Mouse (Mus musculus) ES-CJ7 (cell line): ENCODE measurements around the gene Prdx6.
A peak's percentile ranks its signal among the peaks of the same experiment; 100 is the strongest.
"Not testable (repeated sequence)": the region's sequence is repeated elsewhere in the genome, so short reads cannot be mapped to it uniquely, and the experiment has no call there.

Experiments
- DNase-seq: peaks from one replicate; pipeline ENCODE4 v3.0.0; 2011; ENCODE audit warnings: low read depth, low spot score

The Prdx6 gene

DNA sequence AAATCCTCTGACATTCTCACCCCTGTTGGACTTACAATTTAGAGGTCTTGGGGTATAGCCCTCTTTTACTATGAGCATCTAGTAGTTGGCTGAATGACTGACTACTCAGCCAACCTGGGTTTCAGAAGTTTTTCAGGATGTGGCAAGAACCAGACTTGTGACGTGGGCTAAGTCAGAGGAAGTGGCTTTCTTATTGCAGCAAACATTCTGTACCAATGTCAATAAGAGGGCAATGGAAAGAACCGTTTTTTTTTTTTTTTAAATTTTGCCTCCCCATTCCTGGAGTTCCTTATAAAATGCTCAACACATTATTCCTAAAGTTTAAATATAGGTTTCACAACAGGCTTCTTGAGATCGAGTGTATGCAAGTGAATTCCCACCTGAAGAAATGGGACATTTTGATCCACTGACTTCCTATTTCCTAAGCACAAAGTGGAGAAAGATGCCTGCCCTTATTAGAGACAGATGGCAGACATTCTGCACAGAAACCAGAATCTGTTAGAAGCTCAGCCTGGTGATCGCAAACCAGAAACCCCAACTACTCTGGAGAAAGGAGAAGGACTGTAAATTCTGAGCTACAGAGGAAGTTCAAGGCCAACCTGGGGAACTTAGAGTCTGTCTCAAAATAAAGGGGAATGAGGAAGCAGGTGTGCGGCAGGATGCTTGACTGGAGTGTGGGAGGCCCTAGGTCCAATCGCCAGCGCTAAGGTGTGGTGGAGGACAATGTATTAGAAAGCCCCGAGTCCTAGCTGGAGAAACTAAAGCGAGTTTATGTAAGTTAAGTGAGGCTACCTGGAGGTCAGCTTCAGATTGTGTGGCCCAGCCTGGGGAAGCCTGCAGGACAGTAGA is 622 bp upstream of the Prdx6 start:
- no peak for DNase-seq

DNA sequence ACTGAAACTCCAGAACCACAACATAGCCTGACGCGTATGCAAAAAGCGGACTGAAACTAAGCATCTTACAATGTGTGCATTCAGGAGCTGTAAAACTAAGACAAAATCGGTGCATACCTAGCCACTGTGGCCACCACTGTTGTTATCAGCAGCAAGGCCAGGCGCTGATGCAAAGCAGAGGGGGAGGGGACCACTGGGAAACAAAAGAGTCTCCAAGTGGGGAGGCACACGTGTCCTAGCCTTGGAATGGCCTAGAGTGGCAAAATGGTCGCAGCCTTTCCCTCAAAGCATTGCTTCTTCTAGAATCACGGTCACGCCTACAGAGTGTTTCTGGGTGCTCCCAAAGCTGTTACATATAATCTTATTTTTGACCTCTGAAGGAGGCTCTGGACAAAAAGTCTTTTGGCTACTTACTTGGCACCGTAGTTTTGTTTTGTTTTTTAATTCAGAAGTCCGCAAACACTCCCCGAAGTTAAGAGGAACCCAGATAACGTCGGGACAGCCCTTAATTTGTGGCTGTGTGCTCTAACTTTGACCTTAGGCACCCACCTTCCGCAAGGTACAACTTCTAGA is 902 bp downstream of the Prdx6 start:
- peak; percentile 87 for DNase-seq

- DNase-seq, result no peak
Measured at GRCm38 (mm10) chr1:161249442-161249841, 1.6 kb downstream of the Prdx6 start.

GRCm38 (mm10) chr1:161248685-161249084 is 2.3 kb downstream of the Prdx6 start:
- DNase-seq, result peak; percentile 52

- peak; percentile 93 for DNase-seq
Measured at GRCm38 (mm10) chr1:161247643-161248580, 3.1 kb downstream of the Prdx6 start.

DNA sequence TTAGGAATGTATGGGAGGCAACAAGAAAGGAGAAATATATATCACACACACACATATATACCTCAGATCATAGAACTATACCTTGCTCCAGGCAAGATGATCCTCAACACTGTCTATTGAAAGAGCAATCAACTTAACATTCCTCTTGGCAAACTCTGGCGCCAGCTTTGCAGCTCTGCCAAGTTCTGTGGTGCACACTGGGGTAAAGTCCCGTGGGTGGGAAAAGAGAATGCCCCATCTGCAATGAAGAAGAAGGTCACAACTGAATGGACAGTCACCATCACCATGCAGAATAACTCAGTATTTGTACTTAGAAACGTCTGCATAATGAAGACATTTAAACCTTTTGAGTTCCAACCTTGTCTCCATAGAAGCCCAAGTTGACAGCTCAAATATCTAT is 3.8 kb downstream of the Prdx6 start:
- no peak for DNase-seq

DNA sequence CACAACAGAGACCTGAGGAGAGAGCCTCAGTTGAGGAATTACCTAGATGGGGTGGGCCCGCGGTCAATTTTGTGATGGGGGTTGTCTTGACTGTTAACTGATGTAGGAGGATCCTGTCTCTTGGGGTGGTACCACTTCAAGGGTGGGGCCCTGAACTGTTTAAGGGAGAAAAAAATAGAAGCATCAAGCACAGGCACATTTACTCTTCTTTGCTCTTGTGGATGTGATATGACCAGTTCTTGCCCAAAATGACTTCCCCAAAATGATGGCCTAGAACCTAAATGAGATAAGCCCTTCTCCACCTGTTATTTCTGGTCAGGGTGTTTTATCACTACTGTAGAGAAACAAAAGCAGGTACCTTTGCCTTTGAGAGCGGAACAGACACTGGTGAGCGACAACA is 13.3 kb downstream of the Prdx6 start:
- peak; percentile 34 for DNase-seq

DNA sequence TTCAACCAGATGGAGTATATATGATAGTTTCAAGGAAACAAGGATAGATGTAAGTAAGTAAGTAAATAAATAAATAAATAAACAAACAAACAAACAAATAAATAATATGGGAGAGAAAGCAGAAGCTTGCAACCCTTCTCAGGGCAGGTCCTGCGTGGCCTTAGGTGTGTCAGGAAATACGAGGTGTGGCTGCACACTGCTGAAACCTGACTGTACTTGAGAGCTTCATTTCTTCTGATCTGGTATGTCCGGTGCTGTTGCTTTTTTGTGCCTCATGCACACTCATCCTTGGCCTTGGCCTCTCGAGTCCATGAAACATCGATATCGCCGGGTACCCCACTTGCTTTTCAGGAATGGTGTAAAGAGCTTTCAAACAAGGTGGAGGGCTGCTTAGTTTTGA is 13.7 kb downstream of the Prdx6 start:
- peak; percentile 43 for DNase-seq

- no peak for DNase-seq
Measured at GRCm38 (mm10) chr1:161233226-161233839, 17.7 kb downstream of the Prdx6 start.

DNA sequence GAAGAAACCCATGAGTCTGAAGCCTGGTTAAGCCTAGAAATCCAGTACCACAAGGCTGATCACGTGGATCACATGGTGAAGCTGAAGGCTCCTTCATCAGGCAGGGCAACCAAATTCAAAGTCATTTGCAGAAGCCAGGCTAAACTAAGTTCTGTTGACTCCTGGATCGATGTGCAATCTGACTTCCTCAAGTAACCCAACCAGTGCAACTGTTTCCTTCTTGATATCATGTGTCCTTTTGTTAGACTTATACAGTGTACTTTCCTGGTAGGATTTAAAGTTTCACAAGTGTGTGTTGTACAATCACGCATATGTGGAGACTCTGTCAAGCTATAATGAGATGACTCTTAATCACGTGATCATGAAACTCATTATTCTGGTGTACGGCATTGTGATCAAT is 18.8 kb downstream of the Prdx6 start:
- DNase-seq, result no peak

DNA sequence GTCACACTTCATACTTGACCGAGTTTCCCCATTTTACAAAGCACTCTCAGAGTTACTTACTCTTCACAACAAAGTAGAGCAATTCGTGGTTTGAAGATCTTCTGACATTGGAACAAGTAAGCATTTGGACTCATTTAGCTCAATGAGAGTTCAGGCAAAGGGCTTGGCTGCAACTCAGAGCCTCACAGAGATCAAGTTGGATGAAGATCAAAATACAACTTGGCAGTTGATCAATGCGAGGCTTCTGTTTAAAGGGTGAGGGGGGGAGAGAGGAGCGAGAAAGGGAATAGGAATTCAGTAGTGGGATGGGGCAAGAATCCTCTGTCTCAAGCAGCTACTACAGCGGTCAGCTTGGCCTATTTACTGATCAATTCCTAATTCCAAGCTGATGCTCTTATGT is 26.2 kb downstream of the Prdx6 start:
- no peak for DNase-seq

- DNase-seq, result no peak
Measured at GRCm38 (mm10) chr1:161219816-161220215, 31.2 kb downstream of the Prdx6 start.

DNA sequence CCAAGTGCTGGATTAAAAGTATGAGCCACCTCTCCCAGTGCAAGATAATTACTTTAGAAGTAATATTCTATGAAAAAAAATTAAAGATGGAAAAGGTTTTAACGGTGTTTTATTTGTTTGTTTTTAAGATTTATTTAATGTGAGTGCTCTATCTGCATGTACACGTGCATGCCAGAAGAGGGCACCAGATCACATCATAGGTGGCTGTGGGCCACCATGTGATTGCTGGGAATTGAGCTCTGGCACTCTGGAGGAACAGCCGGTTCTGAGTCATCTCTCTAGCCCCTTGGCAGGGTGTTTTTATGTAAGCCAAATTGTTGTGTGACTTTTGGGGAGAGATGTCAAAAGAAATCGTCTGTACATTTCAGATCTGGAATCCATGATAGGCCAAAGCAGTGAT is 36.6 kb downstream of the Prdx6 start:
- DNase-seq, result peak; percentile 86

- DNase-seq, result no peak
Measured at GRCm38 (mm10) chr1:161199856-161200255, 51.2 kb downstream of the Prdx6 start.

DNA sequence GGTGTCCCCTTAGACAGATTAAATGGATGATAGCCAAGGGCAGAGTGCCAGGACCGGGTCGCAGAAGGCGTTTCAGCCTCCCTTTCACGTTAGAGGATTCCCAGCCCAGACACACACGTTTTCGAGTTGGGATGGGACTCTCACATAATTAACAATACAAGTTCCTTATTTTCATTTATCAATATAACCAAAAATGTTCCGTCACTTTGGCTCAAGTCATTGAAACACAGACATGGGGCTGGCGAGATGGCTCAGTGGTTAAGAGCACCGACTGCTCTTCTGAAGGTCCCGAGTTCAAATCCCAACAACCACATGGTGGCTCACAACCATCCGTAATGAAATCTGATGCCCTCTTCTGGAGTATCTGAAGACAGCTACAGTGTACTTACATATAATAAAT is 54.7 kb downstream of the Prdx6 start:
- not testable (repeated sequence) for DNase-seq

DNA sequence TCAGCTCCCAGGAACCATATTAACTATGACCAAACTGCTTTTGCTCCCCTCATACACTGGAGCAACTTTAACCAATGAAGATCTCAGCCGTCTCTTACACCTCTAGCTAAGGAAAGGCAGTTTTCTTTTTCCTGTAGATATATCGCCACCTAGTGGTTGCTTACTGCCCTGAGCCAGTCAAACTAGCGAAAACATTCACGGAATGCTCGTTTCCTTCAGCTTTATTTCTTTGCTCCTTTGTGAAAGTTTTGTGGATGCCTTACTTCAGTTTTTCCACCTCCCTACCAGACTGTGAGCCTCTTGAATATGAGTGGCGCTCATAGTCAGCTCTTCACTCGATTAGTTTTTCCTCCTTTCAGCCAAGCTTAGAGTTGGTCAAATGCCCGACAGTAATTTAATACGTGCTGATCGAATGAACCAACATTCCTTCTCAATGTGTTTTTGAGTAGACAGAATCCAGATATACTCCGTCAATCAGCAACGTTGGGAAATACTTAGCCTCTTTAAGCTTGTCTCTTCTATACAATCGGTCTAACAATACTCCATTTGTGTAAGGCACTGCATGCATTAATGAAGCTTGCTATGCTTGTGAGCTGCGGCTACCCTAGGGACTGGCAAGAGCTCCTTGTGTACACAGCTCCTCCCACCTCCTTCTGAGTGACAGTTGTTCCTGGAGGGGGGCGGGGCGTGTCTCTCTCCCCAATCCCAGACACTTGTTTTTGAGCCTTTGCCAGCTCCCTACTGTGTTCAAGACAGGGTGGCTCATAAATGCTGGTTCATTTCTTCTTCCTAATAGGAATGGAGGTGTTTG is 55.3 kb downstream of the Prdx6 start:
- peak; percentile 92 for DNase-seq

- no peak for DNase-seq
Measured at GRCm38 (mm10) chr1:161190253-161190910, 60.6 kb downstream of the Prdx6 start.
